Mouse (Mus musculus) layer of hippocampus, adult 2 months (tissue): Measurements from ENCODE around the gene B020004J07Rik. TPM values are rescaled to one million over a fixed set of nuclear protein-coding genes. Genes with fewer than 3 reads are reported as not detected.
A peak's percentile ranks its signal among the peaks of the same experiment; 100 is the strongest.
"Not testable (repeated sequence)": the region's sequence is repeated elsewhere in the genome, so short reads cannot be mapped to it uniquely, and the experiment has no call there.

ENCODE experiments used
- DNase-seq, 2 experiments: peaks; one replicate each; pipeline ENCODE4 v3.0.0; 2022; ENCODE audit warnings: low spot score in 2 of 2
- H3K27ac ChIP-seq: fragments of 200-600 bp; 2 replicates; pipeline ENCODE4 v1.8.1; 2022
- H3K4me3 ChIP-seq: fragments of 200-600 bp; 2 replicates; pipeline ENCODE4 v1.8.1; 2022; ENCODE audit warnings: mild to moderate bottlenecking
- CTCF ChIP-seq: fragments of 200-600 bp; conservative IDR thresholded peaks from 2 replicates; pipeline ENCODE4 v1.8.1; 2022; ENCODE audit warnings: antibody characterized with exemption, mild to moderate bottlenecking, moderate library complexity
- long read RNA-seq, 2 experiments: library from polyadenylated mRNA; stranded (forward); transcript quantifications; one replicate each; pipeline ENCODE4 v2.0.0; 2021; ENCODE audit warnings: borderline mapping rate in 2 of 2
- total RNA-seq, 2 experiments: library from RNA; stranded (reverse); gene quantifications; 2 replicates each; pipeline ENCODE4 v1.2.3; 2021

B020004J07Rik gene
- total RNA-seq = not detected
- long read RNA-seq, experiment 1 = 0 reads
- long read RNA-seq, experiment 2 = 0 reads

GRCm38 (mm10) chr4:101843923-101844322 lies at the start of gene B020004J07Rik:
TSS of gene B020004J07Rik (minus strand) at chr4:101844023.
- H3K4me3 ChIP-seq, H3K27ac ChIP-seq, DNase-seq: not testable (repeated sequence)

- H3K27ac ChIP-seq = no peak overlapping the region
- no peak for TF ChIP-seq CTCF
- H3K4me3 ChIP-seq = no peak overlapping the region
- no peak for DNase-seq
These were observed 45.6 kb upstream of the B020004J07Rik start for GRCm38 (mm10) chr4:101889377-101889776.

- DNase-seq = no peak
- no peak for TF ChIP-seq CTCF
- Histone ChIP-seq H3K27ac (no peak overlapping the region), H3K4me3 (no peak overlapping the region)
These were observed 39.8 kb upstream of the B020004J07Rik start for GRCm38 (mm10) chr4:101883641-101884040.

DNA sequence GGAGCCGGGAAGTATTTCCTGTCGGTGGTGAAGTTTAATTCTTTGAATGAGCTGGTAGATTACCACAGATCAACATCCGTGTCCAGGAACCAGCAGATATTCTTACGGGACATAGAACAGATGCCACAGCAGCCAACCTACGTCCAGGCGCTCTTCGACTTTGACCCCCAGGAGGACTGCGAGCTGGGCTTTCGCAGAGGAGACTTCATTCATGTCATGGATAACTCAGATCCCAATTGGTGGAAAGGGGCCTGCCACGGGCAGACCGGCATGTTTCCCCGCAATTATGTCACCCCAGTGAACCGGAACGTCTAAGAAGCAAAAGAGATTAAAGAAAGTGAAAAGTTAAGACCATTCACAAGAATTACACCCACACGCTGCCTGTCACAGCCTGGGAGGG lies 31.9 kb upstream of the B020004J07Rik start:
- H3K4me3 ChIP-seq, H3K27ac ChIP-seq, DNase-seq: not testable (repeated sequence)

- not testable (repeated sequence) for H3K4me3 ChIP-seq, H3K27ac ChIP-seq, DNase-seq
These were observed 28.2 kb upstream of the B020004J07Rik start for GRCm38 (mm10) chr4:101872031-101872430.

GRCm38 (mm10) chr4:101862289-101862688 lies 18.5 kb upstream of the B020004J07Rik start:
- TF ChIP-seq CTCF = no peak
- H3K4me3 ChIP-seq = no peak overlapping the region
- H3K27ac ChIP-seq = no peak overlapping the region
- no peak for DNase-seq

- H3K4me3 ChIP-seq = no peak overlapping the region
These were observed 17.1 kb upstream of the B020004J07Rik start for GRCm38 (mm10) chr4:101860873-101861272.

GRCm38 (mm10) chr4:101850908-101851307 lies 7.1 kb upstream of the B020004J07Rik start:
- 0 out of 2 replicates have a peak, but pooled peaks have one; percentile 11 for TF ChIP-seq CTCF
- no peak for DNase-seq
- H3K27ac ChIP-seq = no peak overlapping the region
- no peak overlapping the region for H3K4me3 ChIP-seq

More at GRCm38 (mm10) chr4:101860873-101861272, 17.1 kb upstream of the B020004J07Rik start:
- H3K27ac ChIP-seq = no peak overlapping the region
- TF ChIP-seq CTCF = peak; percentile 79
- DNase-seq = peak; percentile 12 to 14

Other genes starting within 250 kb of the B020004J07Rik start
- 10 to 100 TPM; 27.4 to 27.9 TPM for gene Leprot, start 196.3 kb downstream of the B020004J07Rik start, total RNA-seq
- gene Lepr, start 126.6 kb downstream of the B020004J07Rik start, total RNA-seq = 1 to 10 TPM; 1.5 to 3.0 TPM
- gene C130073F10Rik, start 49.8 kb upstream of the B020004J07Rik start, total RNA-seq = not detected
- gene Gm12800, start 65.1 kb upstream of the B020004J07Rik start, total RNA-seq = not detected
- gene Gm12794, start 96.4 kb upstream of the B020004J07Rik start, total RNA-seq = not detected
- gene Gm12790, start 137.0 kb upstream of the B020004J07Rik start, total RNA-seq = not detected
- not detected for gene Gm12789, start 142.6 kb upstream of the B020004J07Rik start, total RNA-seq
- gene Pde4b, start 243.5 kb upstream of the B020004J07Rik start, total RNA-seq = 10 to 100 TPM; 58.3 to 69.5 TPM